Mouse (Mus musculus) hindbrain, postnatal 0 days (tissue): ENCODE measurements at regions not wholly inside any gene's neighbourhood (a gene's known extent, or its start where the extent isn't known, plus 50 kb on each side); places are given as distances from the start of the nearest gene placed in this dataset.
A peak's percentile ranks its signal among the peaks of the same experiment; 100 is the strongest.

Source experiments
- ATAC-seq: fragments of 200-750 bp; cut with Nextera tagmentation; 2 replicates; pipeline ENCODE4 v1.8.0; 2017; ENCODE audit warnings: mild to moderate bottlenecking, moderate TSS enrichment, moderate library complexity
- DNase-seq: peaks from one replicate; pipeline ENCODE4 v3.0.0-alpha.2; 2015; ENCODE audit warnings: low spot score
- H3K27ac ChIP-seq: fragments of 300-500 bp; sonication (generic); 2 replicates; pipeline ENCODE4 v1.5.1; 2014; ENCODE audit warnings: mild to moderate bottlenecking
- H3K27me3 ChIP-seq: fragments of 300-500 bp; sonication (generic); 2 replicates; pipeline ENCODE4 v1.6.1; 2014; ENCODE audit warnings: low read length, mixed read lengths; ENCODE audit not compliant: insufficient read depth
- H3K36me3 ChIP-seq: fragments of 300-500 bp; sonication (generic); 2 replicates; pipeline ENCODE4 v1.6.1; 2014; ENCODE audit warnings: low read length, mixed read lengths; ENCODE audit not compliant: insufficient read depth
- H3K4me1 ChIP-seq: fragments of 300-500 bp; sonication (generic); 2 replicates; pipeline ENCODE4 v1.6.1; 2014; ENCODE audit warnings: antibody characterized with exemption, low read length, mixed read lengths; ENCODE audit not compliant: insufficient read depth
- H3K4me2 ChIP-seq: fragments of 300-500 bp; sonication (generic); 2 replicates; pipeline ENCODE4 v1.6.1; 2014; ENCODE audit warnings: low read depth, mild to moderate bottlenecking, low read length, moderate library complexity, mixed read lengths
- H3K4me3 ChIP-seq: fragments of 300-500 bp; sonication (generic); 2 replicates; pipeline ENCODE4 v1.5.1; 2014; ENCODE audit warnings: low read length
- H3K9ac ChIP-seq: fragments of 300-500 bp; sonication (generic); replicated peaks from 2 replicates; pipeline ENCODE4 v1.6.1; 2014; ENCODE audit warnings: mild to moderate bottlenecking, low read length, moderate library complexity, mixed read lengths
- H3K9me3 ChIP-seq: fragments of 300-500 bp; sonication (generic); 2 replicates; pipeline ENCODE4 v1.6.1; 2016; ENCODE audit warnings: low read length, mixed read lengths
- CTCF ChIP-seq: IDR thresholded peaks from 2 replicates; pipeline ENCODE4 v1.5.1; 2016; ENCODE audit warnings: antibody characterized with exemption, control low read depth, low read depth
- WGBS: fragments of 180-500 bp; shearing (Covaris S2); extraction: QIAGEN DNeasy Blood & Tissue Kit; methylation state at CpG from one replicate; pipeline ENCODE4 v1.1.7; 2014; 5-methylcytosine and 5-hydroxymethylcytosine counted together

- no peak for TF ChIP-seq CTCF
- Histone ChIP-seq H3K27me3 (no peaks in the 10 kb centered on the region), H3K4me1 (no peaks in the 10 kb centered on the region), H3K36me3 (no peaks in the 10 kb centered on the region), H3K9me3 (no peaks in the 10 kb centered on the region), H3K27ac (no peak overlapping the region), H3K4me3 (no peak overlapping the region), H3K9ac (no peak overlapping the region), H3K4me2 (no peak overlapping the region)
- DNase-seq, result no peak
- ATAC-seq, result no peak
- 82% methylated on average over 3 of the region's 3 CpGs for WGBS
Observed at GRCm38 (mm10) chr6:35804041-35804440, 264.4 kb upstream of the Mtpn start.

- no peak for DNase-seq
- no peak overlapping the region for H3K4me2 ChIP-seq
- no peak overlapping the region for H3K27ac ChIP-seq
- H3K27me3 ChIP-seq, result no peaks in the 10 kb centered on the region
- H3K9me3 ChIP-seq, result no peaks in the 10 kb centered on the region
- H3K4me3 ChIP-seq, result no peak overlapping the region
- no peak overlapping the region for H3K9ac ChIP-seq
- peak; percentile 17; the same call in 1 of the 2 replicates for TF ChIP-seq CTCF
- no peaks in the 10 kb centered on the region for H3K36me3 ChIP-seq
- H3K4me1 ChIP-seq, result no peaks in the 10 kb centered on the region
- no peak for ATAC-seq
- 95% methylated on average over 1 of the region's 1 CpGs for WGBS
Observed at GRCm38 (mm10) chr6:35779706-35780105, 240.0 kb upstream of the Mtpn start.

GRCm38 (mm10) chr6:35770907-35771306 is 231.2 kb upstream of the Mtpn start:
- Histone ChIP-seq H3K27ac (no peak overlapping the region), H3K4me3 (no peak overlapping the region), H3K27me3 (no peaks in the 10 kb centered on the region), H3K4me2 (no peak overlapping the region), H3K36me3 (no peaks in the 10 kb centered on the region), H3K4me1 (no peaks in the 10 kb centered on the region), H3K9ac (no peak overlapping the region), H3K9me3 (no peaks in the 10 kb centered on the region)
- WGBS, result 83% methylated on average over 3 of the region's 3 CpGs
- DNase-seq, result no peak
- no peak for TF ChIP-seq CTCF
- no peak for ATAC-seq

- no peak for TF ChIP-seq CTCF
- WGBS, result 60% methylated on average over 3 of the region's 3 CpGs
- Histone ChIP-seq H3K4me1 (no peaks in the 10 kb centered on the region), H3K9me3 (no peaks in the 10 kb centered on the region), H3K27ac (no peak overlapping the region), H3K4me2 (no peak overlapping the region), H3K4me3 (no peak overlapping the region), H3K36me3 (no peaks in the 10 kb centered on the region), H3K27me3 (no peaks in the 10 kb centered on the region), H3K9ac (no peak overlapping the region)
- DNase-seq (peak; percentile 21), ATAC-seq (0 out of 2 replicates have a peak, but pooled peaks have one; percentile 55)
Observed at GRCm38 (mm10) chr6:35759606-35760246, 220.0 kb upstream of the Mtpn start.

GRCm38 (mm10) chr6:35746034-35746433 is 206.3 kb upstream of the Mtpn start:
- DNase-seq (no peak), ATAC-seq (no peak)
- no peaks in the 10 kb centered on the region for H3K27me3 ChIP-seq
- H3K36me3 ChIP-seq, result no peaks in the 10 kb centered on the region
- H3K4me3 ChIP-seq, result no peak overlapping the region
- WGBS, result 38% methylated on average over 1 of the region's 1 CpGs
- no peak overlapping the region for H3K9ac ChIP-seq
- H3K9me3 ChIP-seq, result no peaks in the 10 kb centered on the region
- 0 out of 2 replicates have a peak, but pooled peaks have one; percentile 7 for TF ChIP-seq CTCF
- H3K4me2 ChIP-seq, result no peak overlapping the region
- no peaks in the 10 kb centered on the region for H3K4me1 ChIP-seq
- no peak overlapping the region for H3K27ac ChIP-seq

GRCm38 (mm10) chr6:35705587-35705986 is 165.9 kb upstream of the Mtpn start:
- Histone ChIP-seq H3K27ac (no peak overlapping the region), H3K27me3 (no peaks in the 10 kb centered on the region), H3K36me3 (no peaks in the 10 kb centered on the region), H3K4me3 (no peak overlapping the region), H3K4me1 (no peaks in the 10 kb centered on the region), H3K9me3 (no peaks in the 10 kb centered on the region), H3K4me2 (no peak overlapping the region), H3K9ac (no peak overlapping the region)
- DNase-seq (no peak), ATAC-seq (no peak)
- WGBS, result 75% methylated on average over 3 of the region's 3 CpGs
- TF ChIP-seq CTCF, result no peak

GRCm38 (mm10) chr6:35667062-35667461 is 127.4 kb upstream of the Mtpn start:
- TF ChIP-seq CTCF, result no peak
- no peak overlapping the region for H3K27ac ChIP-seq
- no peak overlapping the region for H3K4me2 ChIP-seq
- no peaks in the 10 kb centered on the region for H3K9me3 ChIP-seq
- no peaks in the 10 kb centered on the region for H3K27me3 ChIP-seq
- no peaks in the 10 kb centered on the region for H3K4me1 ChIP-seq
- DNase-seq (no peak), ATAC-seq (no peak)
- H3K4me3 ChIP-seq, result no peak overlapping the region
- H3K9ac ChIP-seq, result no peak overlapping the region
- WGBS, result 94% methylated on average over 2 of the region's 2 CpGs
- no peaks in the 10 kb centered on the region for H3K36me3 ChIP-seq
